Mouse (Mus musculus) embryonic facial prominence, embryonic 14.5 days (tissue): Measurements from ENCODE around the gene 4930590J08Rik. TPM values are rescaled to one million over a fixed set of nuclear protein-coding genes. Genes with fewer than 3 reads are reported as not detected.

Experiments
- polyA plus RNA-seq: library from polyadenylated mRNA; unstranded; fragments of >200 nt; fragmentation: Nextera tagmentation; extraction: Ambion mirVana; gene quantifications from 2 replicates; pipeline ENCODE4 v1.2.1, GENCODE M21; 2014

4930590J08Rik gene
- polyA plus RNA-seq, 1 experiment from 2014 or later: 0.32 TPM

Other genes with a start within 250 kb of the 4930590J08Rik start
- 40.8 and 47.5 TPM in 2 replicates for gene Slc6a6, start 218.8 kb upstream of the 4930590J08Rik start, polyA plus RNA-seq
- 3.1 and 3.6 TPM in 2 replicates for gene Grip2, start 75.6 kb upstream of the 4930590J08Rik start, polyA plus RNA-seq
- 27.0 and 27.8 TPM in 2 replicates for gene Ccdc174, start 24.8 kb upstream of the 4930590J08Rik start, polyA plus RNA-seq
- 9.4 and 9.9 TPM in 2 replicates for gene Fgd5, start 76.1 kb downstream of the 4930590J08Rik start, polyA plus RNA-seq
- 20.2 and 20.6 TPM in 2 replicates for gene Nr2c2, start 188.6 kb downstream of the 4930590J08Rik start, polyA plus RNA-seq